8 mouse cellular contexts compared by ENCODE assay signal in the genomic region with DNA sequence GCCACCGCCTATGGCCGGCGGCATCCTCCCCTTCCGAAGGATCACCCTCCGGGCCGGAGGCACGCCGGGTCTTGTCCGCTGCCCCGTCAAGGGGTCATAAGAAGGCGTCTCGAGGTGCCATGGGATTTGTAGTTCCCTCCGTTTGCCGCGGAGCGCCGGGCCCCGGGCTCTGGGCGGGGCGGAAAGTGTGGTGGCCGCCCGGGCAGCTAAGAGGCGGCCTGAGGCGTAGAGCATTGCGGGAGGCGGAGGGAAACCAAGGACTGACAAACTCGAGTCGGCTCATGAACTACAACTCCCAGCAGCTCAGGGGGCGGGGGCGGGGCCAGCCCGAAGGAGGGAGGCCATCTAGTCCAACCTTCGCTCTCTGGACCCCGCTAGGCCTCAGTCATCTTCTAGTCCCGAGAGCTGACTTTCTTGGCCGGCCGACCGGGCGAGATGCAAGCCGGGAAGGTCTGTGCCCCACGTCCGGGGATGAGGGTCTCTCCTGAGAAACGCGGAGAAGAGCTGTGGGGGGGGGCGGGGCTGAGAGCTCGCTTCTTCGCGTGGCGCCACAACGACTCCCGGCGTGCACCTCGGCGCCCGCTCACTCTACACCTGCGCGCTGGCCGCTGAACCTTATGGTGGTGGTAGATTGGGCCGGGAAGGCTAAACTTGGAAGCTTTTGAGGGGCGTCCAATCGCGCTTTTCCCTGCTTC. TPM values are rescaled to one million over a fixed set of nuclear protein-coding genes. Genes with fewer than 3 reads are reported as not detected.
DNase-seq lines count a peak whose midpoint lies in the region; ATAC-seq and TF ChIP-seq lines count a peak whose summit lies in the region.

A gene (minus strand): TSS at position 574 of the 695 bp plus-strand sequence.

- H3K36me3 ChIP-seq in kidney, embryonic 14.5 days (ENCODE audit: control insufficient read depth, insufficient read depth, low read length): no peaks in the 10 kb centered on the region
- H3K36me3 ChIP-seq in limb, embryonic 15.5 days: 0 out of 2 replicates have a peak, but pooled peaks cover 8% of the 10 kb centered on the region

- peaks cover 8% of the 10 kb centered on the region for H3K9me3 ChIP-seq in kidney, embryonic 14.5 days (ENCODE audit: control insufficient read depth, low read length)
- no peaks in the 10 kb centered on the region for H3K9me3 ChIP-seq in limb, embryonic 15.5 days

- H3K4me1 ChIP-seq in bone marrow macrophage, adult 2 months (ENCODE audit: control insufficient read depth, insufficient read depth, low read length): no peaks in the 10 kb centered on the region
- 0 out of 2 replicates have a peak, but pooled peaks cover 4% of the 10 kb centered on the region for H3K4me1 ChIP-seq in embryonic fibroblast, embryonic 13.5 days (ENCODE audit: control insufficient read depth, insufficient read depth, low read length)
- H3K4me1 ChIP-seq in kidney, embryonic 14.5 days (ENCODE audit: control insufficient read depth, insufficient read depth, low read length): peaks cover 7% of the 10 kb centered on the region; the same call in 1 of the 2 replicates
- peaks cover 12% of the 10 kb centered on the region for H3K4me1 ChIP-seq in limb, embryonic 15.5 days

- peak within 1 kb of the TSS; percentile 56 for H3K4me2 ChIP-seq in kidney, embryonic 14.5 days (replicated peaks; ENCODE audit: low read depth, low read length)
- peak within 1 kb of the TSS; percentile 57 for H3K4me2 ChIP-seq in limb, embryonic 15.5 days

- H3K4me3 ChIP-seq in bone marrow macrophage, adult 2 months (ENCODE audit: insufficient read depth, low read length): peak within 1 kb of the TSS; percentile 86
- H3K4me3 ChIP-seq in embryonic fibroblast, embryonic 13.5 days (ENCODE audit: insufficient read depth, low read length): peak within 1 kb of the TSS; percentile 57
- H3K4me3 ChIP-seq in kidney, embryonic 14.5 days (ENCODE audit: low read length): peak within 1 kb of the TSS; percentile 94
- peak within 1 kb of the TSS; percentile 98 for H3K4me3 ChIP-seq in limb, embryonic 15.5 days

- H3K27ac ChIP-seq in bone marrow macrophage, adult 2 months (ENCODE audit: insufficient read depth, low read depth, low read length): peak within 1 kb of the TSS; percentile 61
- H3K27ac ChIP-seq in embryonic fibroblast, embryonic 13.5 days (ENCODE audit: insufficient read depth, low read length): peak within 1 kb of the TSS; percentile 75
- H3K27ac ChIP-seq in kidney, embryonic 14.5 days (ENCODE audit: low read depth, low read length): peak within 1 kb of the TSS; percentile 85
- peak within 1 kb of the TSS; percentile 99 for H3K27ac ChIP-seq in limb, embryonic 15.5 days

- no peak for TF ChIP-seq POLR2A in bone marrow macrophage, adult 2 months (IDR thresholded peaks at IDR 0.05; ENCODE audit: borderline replicate concordance, low read depth, low read length)
- peak; percentile 73 for TF ChIP-seq POLR2A in embryonic fibroblast, embryonic 13.5 days (IDR thresholded peaks at IDR 0.05; ENCODE audit: low read depth, low read length)

- H3K27me3 ChIP-seq in kidney, embryonic 14.5 days (ENCODE audit: control insufficient read depth, insufficient read depth, low read length): no peaks in the 10 kb centered on the region
- H3K27me3 ChIP-seq in limb, embryonic 15.5 days: no peaks in the 10 kb centered on the region

- H3K9ac ChIP-seq in kidney, embryonic 14.5 days (ENCODE audit: low read depth, low read length): peak within 1 kb of the TSS; percentile 53
- H3K9ac ChIP-seq in limb, embryonic 15.5 days: peak within 1 kb of the TSS; percentile 74

- TF ChIP-seq CTCF in bone marrow macrophage, adult 2 months (IDR thresholded peaks at IDR 0.05; ENCODE audit: low read depth, low read length): no peak
- TF ChIP-seq CTCF in embryonic fibroblast, embryonic 13.5 days (IDR thresholded peaks at IDR 0.05; ENCODE audit: borderline replicate concordance, insufficient read depth, low read length): no peak

- DNase-seq in A20 (ENCODE audit: low read depth, low spot score): peak; percentile 99
- DNase-seq in heart, adult 9 months (ENCODE audit: low spot score in 2 of 2): peak; percentile 96 to 97
- DNase-seq in monocyte, adult 2 months (ENCODE audit: low read depth in 1 of 2, low spot score in 2 of 2): peak; percentile 81 to 85
- DNase-seq in spleen, postnatal 36 days (ENCODE audit: low spot score in 2 of 2): peak; percentile 94

- WGBS in kidney, embryonic 14.5 days: under 1% methylated on average over 61 of the region's 61 CpGs
- WGBS in limb, embryonic 15.5 days: under 1% methylated on average over 61 of the region's 61 CpGs

- peak; percentile 97 for ATAC-seq in kidney, embryonic 14.5 days (ENCODE audit: low FRiP score, low TSS enrichment)
- peak; percentile 98 for ATAC-seq in limb, embryonic 15.5 days (ENCODE audit: insufficient number of reproducible peaks, low FRiP score, low TSS enrichment, low read depth)

RNA-seq across cellular contexts. Expression of the gene that starts here (rescaled TPM):
- polyA plus RNA-seq in bone marrow macrophage, adult 2 months (2012; ENCODE audit: insufficient read depth, insufficient read length, missing spikeins): 6.0 and 6.1 TPM in 2 replicates
- 23.3 and 26.9 TPM in 2 replicates for polyA plus RNA-seq in embryonic fibroblast, embryonic 13.5 days (2011; ENCODE audit: insufficient read length, low read depth, missing spikeins)
- 14.4 and 21.2 TPM in 2 replicates for polyA plus RNA-seq in kidney, embryonic 14.5 days (2014; fragmentation: Nextera tagmentation; extraction: Ambion mirVana)
- polyA plus RNA-seq in limb, embryonic 15.5 days (2015; fragmentation: Nextera tagmentation; extraction: Ambion mirVana): 14.7 and 15.9 TPM in 2 replicates

Comparison
In these comparisons a context has a peak if more than half of its experiments do, and no peak if none do; other contexts are left out.
1. Peak in every context shown above with its lines: DNase-seq, ATAC-seq, H3K4me3 ChIP-seq and H3K27ac ChIP-seq.